In genomic region chr12:80379393-80379792, GRCm38 (mm10) we compare ENCODE assay signal across 8 mouse cellular contexts. TPM values are rescaled to one million over a fixed set of nuclear protein-coding genes. Genes with fewer than 3 reads are reported as not detected.
DNase-seq lines count a peak whose midpoint lies in the region; ATAC-seq and TF ChIP-seq lines count a peak whose summit lies in the region.

No protein-coding gene starts in this region.

- no peaks in the 10 kb centered on the region for H3K9me3 ChIP-seq in embryonic facial prominence, embryonic 13.5 days

- TF ChIP-seq POLR2A in heart, adult 2 months (IDR thresholded peaks at IDR 0.05; ENCODE audit: insufficient read depth, low read depth, low read length) = no peak

- H3K79me2 ChIP-seq in heart, adult 2 months (replicated peaks; ENCODE audit: control insufficient read depth, insufficient read depth, low read length) = no peaks in the 10 kb centered on the region

- H3K27ac ChIP-seq in heart, adult 2 months = no peak overlapping the region
- H3K27ac ChIP-seq in embryonic facial prominence, embryonic 13.5 days = peak overlapping the region; percentile 80

- no peak for TF ChIP-seq CTCF in heart, adult 2 months (IDR thresholded peaks at IDR 0.05)

- H3K4me1 ChIP-seq in heart, adult 2 months (ENCODE audit: control insufficient read depth, insufficient read depth, low read length) = no peaks in the 10 kb centered on the region; the same call in 1 of the 2 replicates
- H3K4me1 ChIP-seq in embryonic facial prominence, embryonic 13.5 days = peaks cover 9% of the 10 kb centered on the region

- TF ChIP-seq EP300 in heart, adult 2 months (IDR thresholded peaks at IDR 0.05; ENCODE audit: insufficient read depth, low read depth, low read length) = no peak

- H3K4me2 ChIP-seq in embryonic facial prominence, embryonic 13.5 days = no peak overlapping the region

- H3K27me3 ChIP-seq in heart, adult 2 months (ENCODE audit: control insufficient read depth, insufficient read depth, low read length) = no peaks in the 10 kb centered on the region
- no peaks in the 10 kb centered on the region for H3K27me3 ChIP-seq in embryonic facial prominence, embryonic 13.5 days

- intact Hi-C loops in heart, adult 2 months (cut with DNase I) = no loop called here
- intact Hi-C loops in heart, postnatal 14 days (cut with DNase I) = loop anchor here (5.0 kb wide), 1 partner anchor 122 kb away; no protein-coding TSS in a partner anchor

- no peaks in the 10 kb centered on the region; the same call in none of the 2 replicates for H3K36me3 ChIP-seq in heart, adult 2 months (ENCODE audit: control insufficient read depth, insufficient read depth, low read length)
- peaks cover 53% of the 10 kb centered on the region for H3K36me3 ChIP-seq in embryonic facial prominence, embryonic 13.5 days

- no peak for ATAC-seq in embryonic facial prominence, embryonic 13.5 days (ENCODE audit: insufficient number of reproducible peaks, insufficient read depth, low FRiP score, low TSS enrichment, low read depth)

- DNase-seq in heart, adult 2 months = peak; percentile 33 to 56
- DNase-seq in heart, postnatal 4 days = no peak
- peak; percentile 56 for DNase-seq in brain, adult 2 months (ENCODE audit: low read depth, low spot score)
- DNase-seq in heart, postnatal 14 days = peak; percentile 22 to 53
- no peak for DNase-seq in frontal cortex, postnatal 36 days (ENCODE audit: low spot score in 2 of 2)
- no peak for DNase-seq in spleen, postnatal 10 days (ENCODE audit: low spot score in 2 of 2)
- DNase-seq in urinary bladder, postnatal 36 days (ENCODE audit: low spot score in 2 of 2) = no peak

- H3K9ac ChIP-seq in heart, adult 2 months (ENCODE audit: low read depth, low read length) = no peak overlapping the region
- H3K9ac ChIP-seq in embryonic facial prominence, embryonic 13.5 days = no peak overlapping the region

- no peak overlapping the region for H3K4me3 ChIP-seq in heart, adult 2 months
- H3K4me3 ChIP-seq in embryonic facial prominence, embryonic 13.5 days = no peak overlapping the region

- 53% methylated on average over 4 of the region's 4 CpGs for WGBS in heart, adult 2 months
- 78% methylated on average over 4 of the region's 4 CpGs for WGBS in embryonic facial prominence, embryonic 13.5 days

RNA-seq across cellular contexts. Expression of gene Dcaf5, which starts 57.0 kb away (rescaled TPM):
- total RNA-seq in heart, adult 2 months (2021) = 10 to 100 TPM; 32.4 to 38.1 TPM
- 15.9 and 24.9 TPM in 2 replicates for polyA plus RNA-seq in heart, adult 2 months (2012; rRNA removed)
- 10 to 100 TPM; 36.3 to 37.3 TPM for total RNA-seq in heart, postnatal 4 days (2021)
- polyA plus RNA-seq in embryonic facial prominence, embryonic 13.5 days (2015; fragmentation: Nextera tagmentation; extraction: Ambion mirVana) = 14.2 and 15.4 TPM in 2 replicates
- 10 to 100 TPM; 31.0 to 34.1 TPM for total RNA-seq in heart, postnatal 14 days (2021)

Comparison
In these comparisons a context has a peak if more than half of its experiments do, and no peak if none do; other contexts are left out.
1. DNase-seq: peak in heart, adult 2 months (2 of 2), brain, adult 2 months (single experiment) and heart, postnatal 14 days (2 of 2); none in heart, postnatal 4 days (single experiment), frontal cortex, postnatal 36 days (0 of 2), spleen, postnatal 10 days (0 of 2) and urinary bladder, postnatal 36 days (0 of 2).